Mouse (Mus musculus) heart, adult 2 months (tissue): ENCODE data around the gene 1600012H06Rik.
"Not testable (repeated sequence)": the region's sequence is repeated elsewhere in the genome, so short reads cannot be mapped to it uniquely, and the experiment has no call there.

Experiments
- CTCF ChIP-seq: fragments of 200-600 bp; IDR thresholded peaks from 2 replicates; pipeline ENCODE4 v1.8.1; 2022; ENCODE audit warnings: antibody characterized with exemption, mild to moderate bottlenecking, moderate library complexity
- EP300 ChIP-seq: fragments of 200-500 bp; IDR thresholded peaks from 2 replicates; pipeline ENCODE4 v1.6.1; 2011; ENCODE audit warnings: low read depth, low read length, control low read depth; ENCODE audit not compliant: insufficient read depth
- POLR2A ChIP-seq: fragments of 200-500 bp; IDR thresholded peaks from 2 replicates; pipeline ENCODE4 v1.6.1; 2011; ENCODE audit warnings: mild to moderate bottlenecking, low read depth, low read length, control low read depth; ENCODE audit not compliant: insufficient read depth

GRCm38 (mm10) chr17:15000047-15000446 lies 57.1 kb downstream of the 1600012H06Rik start:
- TF ChIP-seq POLR2A, CTCF, EP300: not testable (repeated sequence)
